Mouse (Mus musculus) ES-Bruce4 (cell line): ENCODE measurements around the gene Samd4b.

Source experiments
- CTCF ChIP-seq: IDR thresholded peaks from one replicate; pipeline ENCODE4 v1.8.1; 2011; ENCODE audit warnings: low read depth, low read length
- POLR2A ChIP-seq: IDR thresholded peaks from one replicate; pipeline ENCODE4 v1.8.1; 2011; ENCODE audit warnings: low read length; ENCODE audit not compliant: insufficient read depth

DNA sequence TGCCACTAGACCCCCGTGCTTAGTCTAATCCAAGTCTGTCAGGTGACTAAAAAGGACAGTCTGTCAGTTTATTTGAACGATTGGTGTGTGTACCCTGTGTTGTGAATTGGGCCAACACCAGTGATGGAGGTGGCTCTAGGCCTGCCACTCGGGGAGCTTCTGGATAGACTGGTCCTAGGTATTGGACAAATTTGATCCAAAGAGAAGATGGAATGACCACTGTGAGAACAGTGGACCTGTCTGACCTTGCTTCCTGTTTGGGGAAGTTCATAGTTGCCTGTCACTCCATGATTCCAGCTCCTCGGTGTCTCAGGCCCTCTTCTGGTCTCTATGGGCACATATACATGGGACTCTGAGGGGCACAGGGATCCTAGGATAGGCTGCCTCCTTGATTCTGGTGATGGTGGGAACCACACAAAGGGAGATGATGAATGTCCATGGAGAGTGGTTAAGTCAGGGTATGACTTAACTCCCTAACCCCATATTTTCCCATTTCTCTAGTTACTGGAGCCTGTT lies 246.2 kb downstream of the Samd4b start:
- TF ChIP-seq POLR2A (no peak), CTCF (no peak)
